Mouse (Mus musculus): ENCODE data around the gene Evi2a.

Evi2a gene

DNA sequence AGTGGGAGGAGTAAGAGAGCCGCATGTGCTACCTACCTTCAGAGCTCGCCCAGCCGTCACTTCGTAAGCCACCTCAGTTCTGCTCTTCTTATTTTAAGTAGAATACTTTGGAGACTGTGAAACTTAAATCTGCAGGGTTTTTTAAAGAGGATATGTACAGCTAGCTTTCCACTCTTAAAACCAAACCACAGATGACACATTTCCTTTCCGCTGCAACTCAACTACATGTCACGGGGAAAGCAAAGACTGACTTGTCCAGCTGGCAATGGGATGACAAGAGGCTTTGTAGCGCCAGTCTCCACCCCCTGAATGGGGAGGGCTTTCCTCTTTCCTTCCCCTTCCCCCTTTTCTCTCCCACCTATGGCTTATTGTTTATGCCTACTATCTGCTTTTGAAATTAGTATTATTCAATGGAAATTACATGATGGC, at the start of gene Evi2a, which contains the start of gene Evi2:
Gene Evi2a (minus strand): TSS at position 277 of the 429 bp plus-strand sequence.
Gene Evi2 (minus strand): TSS at position 257 of the 429 bp plus-strand sequence.
- no peak for DNase-seq

DNA sequence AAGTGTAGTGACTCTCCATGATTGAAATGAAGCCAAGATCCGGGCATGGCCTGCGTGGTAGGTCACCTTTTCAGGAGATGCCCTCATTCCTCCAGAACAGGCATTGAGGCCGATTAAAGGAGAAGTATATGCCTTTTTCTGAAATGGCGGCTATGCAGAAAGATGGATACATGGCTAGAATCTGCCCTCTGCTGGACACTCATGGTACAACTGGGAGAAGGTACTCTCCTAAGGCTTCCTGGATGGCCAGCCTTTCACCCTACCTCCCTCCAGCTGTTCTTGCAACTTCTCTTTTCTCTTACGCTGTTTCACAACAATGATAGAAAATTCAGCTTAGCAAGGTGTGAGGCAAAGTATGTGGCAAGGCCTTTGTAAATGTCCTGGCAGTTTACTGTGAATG, 47.3 kb upstream of the Evi2a start:
- DNase-seq, result peak; percentile 74 to 86

DNA sequence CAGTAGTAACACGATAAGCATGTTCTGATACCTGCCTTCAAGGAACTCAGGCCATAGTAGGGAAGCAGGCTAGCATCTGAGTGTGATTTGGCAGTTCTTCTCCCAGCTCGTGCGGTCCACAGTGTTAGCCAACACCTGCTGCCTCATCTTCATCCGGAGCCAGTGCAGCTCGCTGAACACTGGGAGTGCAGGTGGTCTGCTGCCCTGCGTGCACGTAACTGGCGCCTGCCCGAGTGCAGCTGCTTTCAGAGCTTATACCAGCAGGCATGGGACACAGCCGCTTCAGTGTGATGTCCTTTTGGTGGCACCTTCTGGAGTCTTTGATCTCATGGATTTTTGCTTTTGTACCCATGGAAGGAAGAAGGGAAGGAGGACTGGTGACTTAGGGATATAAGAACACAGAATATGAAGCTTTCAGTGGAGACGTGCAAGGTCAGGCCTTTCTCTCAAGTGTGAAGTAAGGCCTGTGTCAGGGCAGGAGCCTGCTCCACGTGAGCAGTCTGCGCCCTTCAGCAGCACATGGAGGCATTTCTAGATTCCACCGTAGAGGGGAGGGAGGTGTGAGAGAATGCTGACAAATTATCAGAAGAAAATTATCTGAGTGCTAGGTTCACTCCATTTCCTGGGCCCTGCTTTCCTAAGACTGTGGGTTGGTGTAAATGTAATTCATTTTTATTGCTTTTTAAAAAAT, 45.1 kb upstream of the Evi2a start:
- DNase-seq, result no peak

DNA sequence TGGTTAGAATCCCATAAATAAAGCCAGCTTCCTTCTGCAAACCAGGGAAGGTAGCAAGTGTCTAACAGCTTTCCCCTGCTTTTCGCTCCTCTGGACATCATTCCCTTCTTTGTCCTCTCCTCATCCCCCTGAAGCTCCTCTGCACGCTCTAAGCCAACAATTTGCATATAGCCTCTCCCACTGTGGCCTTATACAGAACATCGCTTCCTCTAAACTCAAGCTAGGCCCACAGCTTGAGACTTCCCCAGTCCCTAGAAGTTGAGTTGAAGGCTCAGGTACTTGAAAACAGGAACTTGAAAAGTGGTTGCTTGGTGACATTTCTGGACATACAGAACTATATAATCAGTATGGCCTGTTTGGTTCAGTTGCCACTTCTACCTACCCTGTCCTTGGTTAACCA, 43.4 kb upstream of the Evi2a start:
- DNase-seq, result no peak

DNA sequence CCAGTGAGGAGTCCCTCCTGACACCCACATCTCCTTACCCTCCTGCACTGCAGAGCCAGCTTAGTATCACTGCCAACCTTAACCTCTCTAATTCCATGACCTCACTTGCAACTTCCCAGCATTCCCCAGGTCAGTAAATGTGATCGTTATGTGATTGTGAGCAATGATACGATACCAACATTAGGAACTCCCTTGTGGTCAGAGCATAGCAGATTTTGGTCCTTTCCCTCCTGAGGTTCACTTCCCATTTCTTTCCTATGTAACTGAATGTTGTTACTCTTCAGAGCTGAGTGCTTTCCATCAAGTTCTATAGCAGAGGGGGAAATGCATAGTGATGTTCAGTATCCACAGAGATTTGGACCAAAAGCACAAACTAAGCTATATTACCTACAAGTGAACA, 39.9 kb upstream of the Evi2a start:
- no peak for DNase-seq

GRCm38 (mm10) chr11:79568197-79568911, 37.9 kb upstream of the Evi2a start:
- DNase-seq, result no peak

GRCm38 (mm10) chr11:79566947-79567346, 36.5 kb upstream of the Evi2a start:
- no peak for DNase-seq

DNA sequence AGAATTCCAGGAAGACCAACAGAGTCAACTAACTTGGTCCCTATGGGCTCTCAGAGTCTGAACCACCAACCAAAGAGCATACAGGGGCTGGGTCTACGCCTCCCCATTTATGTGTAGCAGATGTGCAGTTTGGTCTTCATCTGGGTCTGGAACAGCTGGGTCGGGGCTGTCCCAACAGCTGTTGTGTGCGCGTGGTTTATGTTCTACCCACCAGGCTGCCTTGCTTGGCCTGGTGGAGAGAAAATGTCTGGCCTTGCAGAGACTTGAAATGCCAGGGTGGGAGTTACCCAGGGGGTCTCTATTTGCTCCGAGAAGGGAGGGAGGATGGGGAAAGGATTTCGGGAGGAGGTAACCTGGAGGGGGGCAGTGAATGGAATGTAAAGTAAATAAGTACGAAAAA, 33.1 kb upstream of the Evi2a start:
- DNase-seq, result no peak

- no peak for DNase-seq
These were observed 30.1 kb upstream of the Evi2a start for GRCm38 (mm10) chr11:79560536-79560935.

GRCm38 (mm10) chr11:79552622-79553021, 22.2 kb upstream of the Evi2a start:
- no peak for DNase-seq

GRCm38 (mm10) chr11:79536293-79536692, 5.9 kb upstream of the Evi2a start:
- DNase-seq, result no peak

- no peak for DNase-seq
These were observed 5.1 kb upstream of the Evi2a start for GRCm38 (mm10) chr11:79535554-79535953.

- peak; percentile 40 to 62 for DNase-seq
These were observed 3.7 kb upstream of the Evi2a start for GRCm38 (mm10) chr11:79533950-79534690.

DNA sequence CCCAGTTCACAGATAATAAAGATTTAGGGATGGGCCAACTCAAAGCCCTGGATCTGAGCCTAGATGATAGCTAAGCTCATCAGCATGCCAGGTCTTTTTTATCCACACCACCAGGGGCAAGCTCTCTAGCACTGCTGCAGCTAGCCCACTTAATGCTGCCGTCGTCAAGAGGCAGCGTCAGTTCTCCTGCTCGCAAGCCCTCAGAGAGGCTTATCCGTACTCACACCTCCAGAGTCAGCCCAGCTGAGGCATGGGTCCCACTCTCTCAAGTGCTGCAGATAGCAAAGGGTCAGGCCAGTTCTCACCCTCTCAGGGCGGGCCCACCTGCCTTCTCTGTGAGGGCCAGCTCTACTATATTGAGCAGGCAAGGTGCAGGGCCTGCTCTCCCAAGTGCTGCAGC, 2.9 kb upstream of the Evi2a start:
- DNase-seq, result no peak

- DNase-seq, result no peak
These were observed 1.1 kb upstream of the Evi2a start for GRCm38 (mm10) chr11:79531485-79531884.

- DNase-seq, result no peak
These were observed 365 bp upstream of the Evi2a start for GRCm38 (mm10) chr11:79530774-79531173.

- no peak for DNase-seq
These were observed 673 bp downstream of the Evi2a start for GRCm38 (mm10) chr11:79529736-79530135.

DNA sequence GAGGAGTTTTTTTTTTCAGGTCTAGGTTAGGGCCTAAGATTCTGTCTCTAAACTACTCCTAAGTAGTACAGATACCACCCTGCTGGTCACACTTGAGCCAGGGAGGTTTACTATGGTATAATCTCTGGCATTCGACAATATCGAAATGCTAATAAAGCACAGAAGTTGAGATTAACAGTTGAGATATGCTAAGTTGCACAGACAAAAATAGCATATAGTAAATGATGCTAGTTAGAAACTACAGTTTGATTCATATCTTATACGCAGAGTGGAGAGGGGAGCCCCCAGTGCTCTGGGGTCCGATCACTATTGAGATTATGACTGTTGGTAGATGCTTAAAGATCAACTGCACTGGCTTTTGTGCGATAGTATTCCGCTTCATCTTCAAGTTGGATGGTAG, 1.2 kb downstream of the Evi2a start:
- no peak for DNase-seq

GRCm38 (mm10) chr11:79528601-79529000, 1.8 kb downstream of the Evi2a start:
- DNase-seq, result no peak

DNA sequence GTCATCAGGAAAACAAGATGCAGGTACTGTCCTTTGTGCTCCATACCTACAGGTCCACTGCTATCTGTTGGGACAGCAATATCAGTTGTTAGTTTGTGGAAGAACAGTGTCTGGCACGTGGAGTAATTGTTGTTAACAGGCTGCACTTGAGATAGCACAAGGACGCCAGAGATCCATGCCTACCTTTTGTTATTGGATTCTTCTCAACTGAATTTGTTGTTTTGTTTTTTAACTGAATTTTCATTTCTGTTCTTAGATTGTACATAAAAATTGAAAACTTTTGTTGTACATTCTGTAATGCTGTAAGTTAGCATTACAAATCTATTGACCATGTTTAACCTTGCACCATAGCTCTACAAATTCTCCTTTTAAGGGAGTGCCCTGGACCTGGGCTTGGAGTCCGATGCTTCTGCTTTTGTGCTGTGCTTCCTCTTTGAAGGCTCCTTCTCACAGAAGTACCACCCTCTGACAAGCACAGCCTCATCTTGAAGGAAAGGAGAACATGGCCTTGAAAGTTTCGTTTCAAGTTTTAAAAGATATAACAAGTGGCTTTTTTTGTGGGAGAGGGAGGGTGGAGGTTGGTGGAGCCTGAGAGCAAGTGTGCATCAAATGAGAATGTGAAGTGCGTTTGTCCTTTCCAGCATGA, 2.5 kb downstream of the Evi2a start:
- DNase-seq, result no peak

DNA sequence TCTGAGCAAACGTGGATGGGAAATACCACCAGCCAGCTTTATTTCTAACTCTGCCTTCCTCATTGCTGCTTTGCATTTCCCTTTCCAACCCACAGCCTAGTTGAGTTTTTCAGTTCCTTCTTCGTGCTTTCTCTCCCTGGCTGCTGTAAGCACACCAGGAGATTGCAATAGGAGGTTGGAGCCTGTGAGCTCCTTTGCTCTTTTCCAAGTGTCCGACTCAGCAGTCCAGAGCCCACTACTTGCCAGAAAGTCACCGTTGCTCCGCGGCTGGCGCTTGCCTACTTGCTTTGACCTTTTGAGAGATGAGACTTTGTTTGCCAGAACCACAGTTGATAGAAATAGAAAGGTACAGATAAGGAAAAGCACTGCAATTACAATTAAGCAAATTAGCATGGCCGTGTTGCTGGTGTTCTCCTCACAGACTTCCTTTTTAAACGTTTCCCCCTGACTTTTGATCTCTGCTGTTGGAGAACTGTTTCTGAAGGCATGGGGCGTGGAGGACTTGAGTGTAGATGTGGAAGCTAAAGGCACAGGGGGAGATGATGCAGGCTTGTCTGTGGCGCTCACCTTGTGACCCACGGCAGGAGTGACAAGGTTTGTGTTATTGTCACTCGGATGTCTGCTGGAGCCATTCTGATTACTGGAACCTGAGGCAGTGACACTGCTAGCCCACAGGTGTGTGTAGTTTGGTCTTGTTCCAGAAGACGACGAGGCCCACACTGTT, 3.2 kb downstream of the Evi2a start:
- DNase-seq, result peak in 1 of 2 experiments; percentile 18

DNA sequence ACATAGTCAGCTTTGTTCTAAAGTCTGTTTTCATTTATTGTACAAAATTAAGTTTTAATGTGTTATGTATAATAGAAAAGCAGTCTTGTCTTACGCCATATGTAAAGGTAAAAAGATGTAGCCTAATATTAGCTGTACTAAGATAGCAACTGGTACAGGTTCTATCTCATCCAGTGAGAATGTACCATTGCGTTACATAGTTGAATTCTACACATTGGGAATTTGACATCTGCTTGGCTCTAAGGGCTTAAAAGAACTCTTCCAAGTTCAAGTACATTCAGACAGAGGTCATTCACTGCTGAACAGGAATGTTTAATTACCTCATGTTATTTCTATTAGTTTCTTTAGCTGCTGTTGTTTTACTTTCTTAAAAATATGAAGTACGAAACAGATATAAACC, 3.9 kb downstream of the Evi2a start:
- DNase-seq, result no peak

DNA sequence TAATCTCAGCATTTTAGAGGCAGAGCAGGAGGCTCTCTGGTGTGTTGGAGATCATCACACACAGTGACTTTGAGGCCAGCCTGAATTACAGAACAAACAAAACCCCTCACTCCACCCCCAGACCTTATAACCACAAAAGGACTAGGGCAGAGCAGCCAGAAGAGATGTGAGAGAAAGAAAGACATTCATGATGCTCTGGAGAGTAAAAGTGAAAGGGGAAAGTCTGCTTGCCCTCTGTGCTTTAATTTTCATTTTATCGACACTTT, 6.2 kb downstream of the Evi2a start:
- DNase-seq, result no peak

Measured in cerebellum, postnatal 25 days (tissue).